Mouse (Mus musculus) right cerebral cortex, postnatal 25 days (tissue): Measurements from ENCODE around the gene 4930524J08Rik.

Experiments used
- DNase-seq: peaks from one replicate; pipeline ENCODE4 v3.0.0; 2022

The 4930524J08Rik gene

DNA sequence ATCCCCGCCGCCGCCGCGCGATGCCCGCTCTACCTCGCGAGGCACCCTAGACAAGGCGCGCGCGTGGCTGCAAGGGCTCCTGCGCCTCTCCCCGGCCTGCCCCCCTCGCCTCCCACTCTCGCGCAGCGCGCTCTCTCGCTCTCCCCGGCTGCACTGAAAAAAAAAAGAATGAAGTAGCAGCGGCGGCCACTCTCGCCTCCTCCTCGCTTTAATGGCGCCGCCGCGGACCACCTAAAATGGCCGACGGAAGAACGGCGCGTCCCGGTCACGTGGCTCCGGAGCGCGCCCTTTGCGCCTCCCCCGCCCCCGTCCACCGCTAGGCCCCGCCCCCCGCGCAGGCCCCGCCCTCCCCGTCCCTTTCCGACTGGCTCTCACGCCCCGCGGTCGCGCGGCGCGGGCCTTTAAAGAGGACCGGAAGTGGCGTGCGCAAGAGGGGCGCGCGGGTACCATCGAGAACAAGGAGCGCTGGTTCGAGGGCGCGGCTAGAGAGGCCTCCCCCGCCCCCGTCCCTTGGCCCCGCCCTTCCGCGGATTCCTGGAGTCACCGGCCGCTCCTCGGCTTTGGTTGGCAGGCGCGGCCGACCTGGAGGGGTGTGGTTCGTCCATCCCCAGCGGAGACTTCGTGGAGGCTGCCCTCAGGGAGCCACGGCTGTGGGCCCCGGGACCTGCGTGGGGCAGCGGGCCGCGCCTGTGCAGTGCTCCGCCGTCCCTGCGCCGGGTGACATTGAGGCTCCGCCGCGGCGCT lies at the start of gene 4930524J08Rik, which contains the start of gene Hnrnpd:
TSS of gene 4930524J08Rik (plus strand) at position 363 of the 744 bp plus-strand sequence.
TSS of gene Hnrnpd (minus strand) at position 240 of the 744 bp plus-strand sequence.
- DNase-seq: peak; percentile 91

DNA sequence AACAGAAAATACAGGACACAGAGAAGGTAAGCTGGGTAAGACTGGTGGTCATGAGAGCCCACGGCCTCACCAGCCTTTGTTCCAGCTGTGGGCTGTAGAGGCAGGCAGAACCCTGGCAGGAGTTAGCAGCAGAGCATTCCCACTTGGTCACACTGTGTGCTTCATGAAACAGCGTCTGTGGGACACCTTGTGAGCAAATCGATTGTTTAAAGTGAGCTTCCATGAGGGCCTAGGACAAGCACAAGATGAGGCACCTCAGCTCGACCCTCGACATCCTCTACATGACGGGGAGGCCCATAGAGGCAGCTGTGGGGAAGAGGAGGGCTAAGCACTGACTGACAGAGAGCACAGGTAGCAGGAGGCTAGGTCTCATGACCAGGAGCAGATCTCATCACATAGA lies 47.0 kb upstream of the 4930524J08Rik start:
- no peak for DNase-seq

DNA sequence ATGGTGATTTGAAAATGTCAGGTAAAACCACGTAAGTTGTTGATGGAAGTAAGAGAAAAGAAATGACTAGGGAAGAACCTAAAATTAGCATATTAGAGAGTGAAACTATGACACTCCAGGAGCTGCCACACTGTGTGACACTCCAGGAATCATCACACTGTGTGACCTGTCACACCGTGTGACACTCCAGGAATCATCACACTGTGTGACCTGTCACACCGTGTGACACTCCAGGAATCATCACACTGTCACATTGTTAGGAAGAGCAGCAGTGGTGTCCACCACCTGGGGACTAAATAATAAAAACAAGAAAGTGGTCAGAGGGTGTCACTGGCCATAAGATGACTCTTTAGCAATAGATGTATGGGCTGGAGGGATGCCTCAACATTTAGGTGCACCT lies 39.4 kb upstream of the 4930524J08Rik start:
- DNase-seq: no peak

DNA sequence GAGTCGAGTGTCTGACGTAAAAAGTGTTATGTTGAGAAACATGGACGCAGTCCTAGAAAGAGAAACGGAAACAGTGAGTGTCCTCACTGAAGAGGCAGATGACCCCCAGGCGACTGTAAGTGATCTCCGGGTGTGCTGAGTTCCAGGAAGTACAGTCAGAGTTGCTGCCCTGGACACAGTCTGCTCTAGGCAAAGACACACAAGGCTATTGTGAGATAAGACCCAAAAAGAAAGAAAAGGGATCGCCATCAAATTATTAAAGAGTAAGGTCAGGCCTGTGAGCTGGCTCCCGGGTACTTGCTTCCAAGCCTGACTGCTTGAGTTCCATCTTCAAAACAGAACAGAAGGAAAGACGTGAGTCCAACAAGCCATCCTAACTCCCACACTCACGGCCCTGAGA lies 37.6 kb upstream of the 4930524J08Rik start:
- no peak for DNase-seq

DNA sequence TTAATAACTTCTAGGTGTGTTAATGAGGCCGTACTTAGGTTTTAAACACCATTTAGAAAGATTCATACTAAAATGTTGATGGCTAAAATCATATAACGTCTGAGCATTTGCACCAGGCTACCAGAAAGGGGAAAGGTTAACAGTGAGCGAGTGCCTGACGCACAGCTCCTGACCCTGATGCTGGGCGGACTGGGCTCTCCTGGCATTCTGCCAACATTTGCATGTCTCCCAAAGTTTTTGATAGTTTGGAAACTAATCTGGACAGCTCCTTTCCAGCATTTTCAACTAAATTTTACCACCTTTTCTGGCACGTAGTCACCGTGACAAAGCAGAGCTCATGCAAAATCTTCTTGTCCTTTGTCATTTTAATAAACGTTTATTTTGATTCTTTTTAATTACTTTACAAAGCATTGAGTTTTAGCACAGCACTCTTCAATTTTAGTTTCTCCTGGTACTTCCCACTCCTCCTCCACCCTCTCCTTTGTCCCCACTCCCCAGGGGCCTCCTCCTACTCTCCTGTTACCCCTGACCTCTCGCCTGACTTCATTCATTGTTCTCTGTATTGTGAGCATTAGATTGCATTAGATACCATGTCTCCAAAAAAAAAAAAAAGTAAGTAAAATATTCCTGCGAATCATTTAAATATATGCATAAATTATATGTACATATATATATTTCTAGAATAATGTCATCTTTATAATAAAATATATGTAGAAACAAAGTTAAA lies 36.9 kb upstream of the 4930524J08Rik start:
- DNase-seq: no peak

DNA sequence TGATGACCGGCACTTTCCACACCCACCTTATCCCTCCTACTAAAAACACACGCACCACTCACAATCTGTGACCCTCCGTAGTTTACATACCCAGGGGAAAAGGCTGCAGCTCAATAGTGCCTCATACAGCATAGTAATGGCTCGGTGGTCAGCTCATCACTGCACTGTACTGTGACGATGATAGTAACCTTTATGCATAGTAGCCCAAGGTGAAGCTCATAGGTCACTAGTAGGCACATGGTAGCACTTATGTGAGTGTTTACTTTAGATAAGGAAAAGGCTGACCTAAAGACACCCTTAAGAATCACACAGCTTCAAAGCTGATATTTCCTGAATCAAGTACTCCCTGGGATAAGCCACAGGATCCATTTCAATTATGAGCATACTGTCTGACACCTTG lies 26.3 kb upstream of the 4930524J08Rik start:
- no peak for DNase-seq

DNA sequence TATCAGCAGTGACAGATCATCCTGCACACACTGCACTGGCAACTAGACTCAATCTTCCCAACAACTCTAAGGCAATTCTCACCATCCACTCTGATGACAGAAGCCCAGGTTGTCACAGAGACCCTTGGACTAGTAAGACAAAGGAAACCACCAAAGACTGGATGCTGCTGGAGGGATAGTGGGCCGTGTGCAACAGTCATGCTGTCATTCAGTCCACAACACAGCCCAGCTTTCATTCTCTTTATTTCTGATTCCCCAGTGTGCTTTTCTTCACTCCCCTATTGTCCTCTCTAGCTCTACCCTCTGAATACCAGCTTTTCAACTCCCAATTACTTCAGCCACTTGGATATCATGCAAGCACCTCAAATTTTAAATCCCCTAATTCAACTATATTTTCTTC lies 25.0 kb upstream of the 4930524J08Rik start:
- DNase-seq: no peak

DNA sequence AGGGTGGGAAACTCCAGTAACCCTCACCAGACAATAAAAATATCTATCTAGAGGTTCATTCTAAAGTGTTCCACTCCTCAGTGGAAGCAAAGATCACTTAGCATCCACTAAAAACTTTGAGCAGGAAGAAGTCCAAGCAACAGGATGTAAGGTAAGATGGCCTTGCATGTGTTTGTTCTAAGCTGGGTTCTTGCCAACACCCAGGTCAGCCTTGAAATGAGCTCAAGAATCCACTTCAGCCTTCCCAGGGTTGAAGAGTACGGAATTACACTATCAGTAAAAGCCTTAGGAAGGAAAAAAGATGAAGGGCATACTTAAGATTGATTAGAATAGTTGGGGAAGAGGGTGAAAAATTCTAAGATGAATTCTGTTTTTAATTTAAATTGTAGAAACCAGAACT lies 20.2 kb upstream of the 4930524J08Rik start:
- DNase-seq: no peak

DNA sequence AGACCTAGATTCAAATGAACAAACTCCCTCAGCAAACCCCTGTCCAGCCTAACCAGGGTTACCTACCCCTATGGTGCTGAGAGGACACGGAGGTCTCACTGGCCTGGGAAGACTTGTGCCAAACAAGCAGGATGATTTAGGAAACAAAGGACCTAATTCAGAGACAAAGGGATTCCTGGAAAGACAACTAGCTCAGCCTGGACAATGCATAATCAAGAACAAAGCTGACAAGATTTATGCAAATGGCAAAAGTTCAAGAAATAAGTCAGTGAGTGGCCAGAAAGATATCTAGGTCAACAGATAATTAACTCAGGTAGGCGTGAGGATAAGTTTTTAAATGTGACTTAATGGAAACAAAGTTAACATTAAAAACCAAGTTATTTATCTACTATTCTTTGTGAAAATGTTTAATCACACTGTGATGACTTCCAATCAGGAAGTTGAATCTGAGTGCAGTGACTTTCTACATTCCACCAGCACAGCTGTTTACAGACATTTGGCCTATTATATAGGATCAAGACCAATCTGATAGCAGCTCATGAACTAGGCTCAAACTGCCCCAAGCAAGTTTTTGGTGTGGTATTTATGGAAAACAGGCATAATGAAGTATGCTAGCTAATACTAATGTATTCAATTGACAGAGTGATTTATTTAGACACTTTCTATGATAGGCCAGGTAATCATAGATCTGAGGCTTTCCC lies 19.5 kb upstream of the 4930524J08Rik start:
- no peak for DNase-seq

DNA sequence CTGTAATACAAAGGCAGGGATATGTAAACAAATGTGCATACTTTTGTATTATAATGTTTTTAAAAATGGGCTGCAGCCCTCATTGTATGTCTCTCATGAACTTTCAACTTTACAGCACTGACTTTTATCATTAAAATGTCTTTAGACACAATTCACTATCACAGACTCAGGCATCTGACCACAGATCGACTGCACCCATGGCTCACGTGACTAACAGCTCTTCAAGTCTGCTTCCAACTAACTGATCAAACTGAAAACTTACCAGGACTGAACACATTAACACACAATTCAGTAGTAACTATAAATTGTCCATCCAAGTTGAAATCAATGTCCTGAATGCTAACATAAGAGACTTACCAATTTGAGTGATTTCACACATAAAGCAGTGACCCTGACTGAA lies 18.9 kb upstream of the 4930524J08Rik start:
- no peak for DNase-seq

DNA sequence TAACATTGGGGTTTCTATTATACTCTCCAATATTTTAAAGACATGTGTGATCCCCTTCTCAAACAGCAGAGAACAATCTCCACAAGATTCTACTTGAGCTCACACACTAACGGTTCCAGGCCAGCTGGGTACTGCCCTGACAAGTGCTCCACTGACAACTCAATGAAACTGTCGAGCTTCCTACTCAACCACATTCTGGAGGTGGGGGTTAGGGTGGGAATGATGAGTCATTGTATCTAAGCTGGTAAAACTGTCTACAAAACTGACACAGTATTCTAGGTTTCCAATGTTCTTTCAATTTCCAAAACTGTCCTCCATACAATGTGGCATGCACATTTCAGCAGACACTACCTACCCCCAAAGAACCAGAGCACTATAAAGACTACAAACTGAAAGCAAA lies 4.9 kb upstream of the 4930524J08Rik start:
- DNase-seq: no peak

DNA sequence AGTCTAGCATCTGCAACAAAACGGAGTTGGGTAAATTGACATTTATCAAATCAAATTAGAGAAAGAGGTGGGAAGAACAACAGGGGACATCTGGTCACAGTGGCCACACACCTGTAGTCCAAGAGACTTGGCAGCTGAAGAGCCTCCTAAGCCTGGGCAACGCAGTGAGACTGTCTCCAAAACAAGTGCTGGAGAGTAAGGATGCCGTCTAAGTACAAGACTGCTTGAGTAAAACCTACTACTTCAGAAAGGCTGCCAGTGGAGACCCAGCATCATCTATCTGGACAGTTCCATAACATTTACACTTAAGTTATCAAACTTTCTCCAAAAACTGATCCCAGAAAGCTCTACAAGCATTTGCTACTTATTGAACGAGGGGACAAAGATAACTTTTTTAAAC lies 3.8 kb upstream of the 4930524J08Rik start:
- no peak for DNase-seq

DNA sequence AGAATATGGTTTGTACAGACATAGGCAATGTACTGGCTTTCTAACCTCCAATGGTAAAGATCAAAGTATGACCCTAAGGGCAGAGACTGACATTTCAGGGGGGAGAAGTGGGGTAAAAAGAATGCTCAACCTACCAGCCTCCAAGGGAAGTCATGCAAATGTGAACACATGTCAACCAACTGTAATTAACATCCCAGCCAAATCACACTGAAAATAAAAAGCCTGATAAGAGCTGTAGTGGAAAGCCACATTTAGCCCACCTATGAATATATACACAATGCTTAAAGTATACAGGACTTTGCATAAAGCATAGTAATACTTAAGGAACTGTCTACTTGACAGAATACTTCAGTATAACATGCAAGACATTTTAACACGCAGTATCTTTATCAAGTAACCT lies 3.1 kb upstream of the 4930524J08Rik start:
- DNase-seq: no peak

DNA sequence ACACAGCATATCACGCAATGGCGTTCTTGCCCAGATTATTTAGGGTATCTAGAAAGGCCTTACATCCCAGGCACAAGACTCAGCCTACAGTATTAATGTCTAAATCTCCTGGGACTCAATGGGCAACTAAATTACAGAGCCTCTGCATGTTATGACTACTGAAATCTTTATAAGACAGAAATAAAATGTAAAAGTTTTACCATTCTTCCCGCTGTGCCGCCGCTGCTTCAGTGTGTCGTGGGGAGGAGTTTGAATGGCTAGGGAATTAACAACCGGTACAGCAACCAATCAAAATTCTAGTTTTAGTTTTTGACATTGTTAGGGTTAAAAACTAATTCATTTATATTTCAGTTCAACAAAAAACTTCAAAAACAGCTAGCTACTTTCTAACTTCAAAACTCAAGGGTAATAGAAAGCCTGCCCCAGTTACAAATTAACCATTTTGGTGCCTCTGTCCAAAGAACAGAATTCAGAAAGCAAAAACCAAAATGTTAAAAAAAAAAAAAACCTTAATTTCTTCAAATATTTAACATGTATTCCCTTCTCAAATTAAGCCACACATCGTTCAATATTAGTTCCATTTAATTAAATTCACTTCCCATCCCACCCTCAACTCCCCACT lies 2.4 kb upstream of the 4930524J08Rik start:
- DNase-seq: no peak

DNA sequence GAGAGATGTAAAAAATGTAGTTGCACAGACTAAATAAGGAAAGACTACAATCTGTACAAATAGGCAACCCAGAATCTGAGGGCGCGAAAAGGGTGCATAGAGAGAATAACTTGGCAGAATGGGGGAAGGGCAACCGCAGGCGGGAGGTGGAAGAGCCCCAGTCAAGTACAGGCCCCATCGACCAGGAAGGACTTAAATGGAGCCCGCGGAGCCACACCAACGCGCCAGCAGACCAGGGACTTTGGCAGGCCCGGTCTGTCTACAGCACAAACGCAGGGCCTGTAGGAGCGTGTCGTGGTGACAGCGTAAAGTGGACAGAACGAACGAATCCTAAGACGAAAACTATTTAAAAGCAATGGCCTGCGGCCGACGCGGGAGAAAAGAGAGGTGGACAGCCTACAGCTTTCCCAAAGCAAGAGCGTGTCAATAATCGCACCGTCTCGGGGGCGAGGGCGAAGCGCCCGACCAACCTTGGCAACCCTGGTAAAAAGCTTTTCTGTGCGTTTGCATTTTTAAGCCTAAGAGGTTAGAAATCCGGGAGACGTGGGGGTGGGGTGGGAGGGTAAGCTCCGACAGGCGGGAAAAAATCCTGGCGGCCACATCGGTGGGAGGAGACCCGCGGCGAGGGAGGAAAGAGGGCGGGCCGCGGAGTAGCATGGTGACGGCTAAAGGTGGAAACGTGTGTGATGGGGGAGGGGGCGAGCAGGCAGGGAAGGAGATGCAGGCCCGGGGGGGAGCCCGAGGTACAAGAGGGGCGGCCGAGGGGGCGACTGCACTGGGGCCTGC lies 1.2 kb upstream of the 4930524J08Rik start:
- peak; percentile 67 for DNase-seq

DNA sequence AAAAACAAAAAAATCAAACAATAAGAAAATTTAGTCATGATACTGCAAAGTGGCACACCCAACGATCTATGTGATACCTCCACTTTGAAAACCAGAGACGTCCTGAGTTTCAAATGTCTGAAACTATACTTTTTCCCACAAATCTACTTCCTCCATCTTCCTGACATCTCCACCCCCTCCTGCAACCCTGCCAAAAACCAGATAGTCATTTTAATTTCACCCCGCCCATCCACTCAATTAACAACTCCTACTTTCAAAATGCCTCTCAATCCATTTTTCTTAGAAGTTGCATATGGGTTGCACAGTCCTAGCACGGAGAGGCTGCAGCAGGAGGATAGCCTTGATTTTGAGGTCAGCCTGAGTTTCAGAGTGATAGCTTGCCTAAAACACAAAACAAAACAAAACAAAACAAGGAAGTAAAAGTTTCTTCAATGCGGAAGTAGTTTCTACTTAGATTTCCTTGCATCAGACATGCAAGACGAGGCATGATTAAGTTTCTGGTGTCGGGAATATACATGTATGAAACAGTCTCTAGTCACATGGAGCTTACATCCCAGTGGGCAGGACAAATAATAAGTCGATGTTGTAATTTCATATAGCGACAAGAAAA lies 4.7 kb downstream of the 4930524J08Rik start:
- no peak for DNase-seq

DNA sequence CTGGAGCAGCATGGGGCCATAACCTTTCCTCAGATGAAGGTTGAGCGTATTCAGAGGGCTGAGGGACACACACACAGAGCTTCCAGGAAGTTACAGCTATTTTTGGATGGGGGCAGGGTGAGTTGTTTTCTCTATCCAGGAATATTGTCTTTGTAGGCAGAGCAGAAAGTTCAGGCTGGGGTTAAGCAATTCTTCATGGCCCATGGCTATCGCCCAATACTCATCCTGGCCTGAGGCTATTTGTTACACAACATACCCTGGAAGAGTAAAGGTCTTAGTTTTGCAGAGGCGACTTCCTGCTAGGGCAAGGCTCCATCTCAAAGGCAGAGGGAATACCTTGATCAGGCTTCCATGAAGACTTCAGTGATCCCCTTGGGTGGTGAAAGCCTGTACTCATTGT lies 15.3 kb downstream of the 4930524J08Rik start:
- no peak for DNase-seq

DNA sequence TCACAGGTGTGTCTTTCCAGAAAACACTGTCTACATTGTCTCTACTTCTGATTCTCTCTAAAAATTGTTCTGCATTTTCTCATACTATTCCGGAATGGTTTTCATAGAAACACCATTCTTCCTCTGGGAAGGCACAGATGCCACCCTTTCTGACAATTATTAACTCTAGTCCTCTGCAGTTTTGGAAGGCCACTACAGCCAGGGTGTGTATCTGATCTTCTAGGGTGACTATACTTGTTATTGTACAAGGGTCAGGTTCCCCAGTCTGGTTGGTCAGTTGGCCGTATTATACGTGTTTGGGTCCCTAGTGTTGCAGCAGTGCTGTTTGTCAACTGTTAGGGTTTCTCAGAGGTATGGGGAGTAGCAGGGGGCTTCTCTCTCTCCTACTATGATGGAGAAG lies 15.8 kb downstream of the 4930524J08Rik start:
- no peak for DNase-seq

DNA sequence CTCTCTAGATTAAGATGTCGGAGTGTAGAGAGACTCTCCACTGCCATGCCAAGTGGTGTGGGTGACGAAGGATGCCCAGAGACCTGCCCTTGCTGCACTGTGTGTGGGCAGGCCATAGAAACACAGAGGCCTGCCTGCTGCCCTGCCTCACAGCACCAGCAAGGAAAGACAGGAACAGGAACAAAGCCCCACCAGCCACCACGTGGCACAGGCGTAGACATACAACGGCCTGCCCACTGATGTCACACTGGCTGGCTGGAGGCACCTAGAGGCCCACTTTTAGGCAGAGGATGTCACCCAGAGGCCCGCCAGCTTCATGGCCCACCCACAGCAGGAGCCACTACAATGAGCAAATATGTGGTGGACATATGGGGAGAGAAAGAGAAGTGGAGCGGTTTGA lies 21.2 kb downstream of the 4930524J08Rik start:
- no peak for DNase-seq

DNA sequence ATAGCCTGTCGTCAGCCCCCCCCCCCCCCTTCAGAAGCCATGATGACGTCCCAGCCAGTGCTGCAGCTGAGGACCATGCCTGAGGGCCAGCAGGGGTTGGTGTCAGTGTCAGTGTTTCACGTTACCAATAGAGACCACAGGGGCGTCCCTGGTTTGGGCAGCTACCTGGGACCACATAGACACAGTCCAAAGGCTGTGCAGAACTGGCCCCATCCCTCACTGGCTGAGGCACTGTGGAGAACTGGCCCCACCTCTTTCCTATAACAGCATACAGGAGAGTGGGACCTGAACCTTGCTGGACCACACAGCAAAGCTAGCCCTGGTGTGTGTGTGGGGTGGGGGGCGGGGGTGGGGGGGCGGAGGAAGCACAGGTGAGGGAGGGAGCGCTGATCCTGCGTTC lies 21.6 kb downstream of the 4930524J08Rik start:
- DNase-seq: no peak

DNA sequence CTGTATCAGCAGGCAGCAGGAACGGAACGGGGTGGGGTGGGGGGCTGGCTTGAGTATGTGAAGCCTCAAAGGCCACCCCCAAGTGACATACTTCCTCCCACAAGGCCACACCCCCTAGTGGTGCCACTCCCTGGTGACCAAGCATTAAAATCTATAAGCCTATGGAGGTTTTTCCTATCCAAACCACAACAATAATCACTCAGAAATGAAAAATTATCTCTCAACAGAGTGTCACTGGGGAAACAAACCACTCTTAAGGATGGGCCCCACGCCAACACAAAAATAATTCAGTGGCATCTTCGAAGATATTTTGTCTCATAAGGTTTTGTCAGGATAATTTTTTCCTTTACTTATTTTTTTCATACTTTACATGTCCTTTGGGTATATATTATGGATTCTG lies 25.0 kb downstream of the 4930524J08Rik start:
- DNase-seq: no peak

DNA sequence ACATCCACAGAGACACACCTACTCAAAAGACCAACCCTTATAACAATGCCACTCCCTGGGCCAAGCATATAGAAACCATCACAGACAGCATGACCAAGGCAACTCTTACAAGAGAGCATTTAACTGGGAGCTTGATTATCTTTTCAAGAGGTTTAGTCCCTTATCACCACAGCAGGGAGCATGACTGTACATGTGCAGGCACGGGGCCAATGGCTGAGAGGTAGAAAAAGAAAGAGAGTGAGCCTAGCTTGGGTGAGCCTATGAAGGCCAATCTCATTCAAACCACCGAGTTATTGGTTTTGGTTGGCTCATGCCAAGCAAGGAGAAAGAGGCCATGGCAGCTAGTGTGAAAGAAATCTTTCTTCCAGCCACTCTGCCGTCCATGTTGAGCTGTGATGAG lies 26.6 kb downstream of the 4930524J08Rik start:
- DNase-seq: no peak
